Mouse (Mus musculus): ENCODE results near the gene Rasgrp2. TPM values are rescaled to one million over a fixed set of nuclear protein-coding genes. Genes with fewer than 3 reads are reported as not detected.

Rasgrp2 gene
- total RNA-seq, 1 experiment: 81.7 TPM

DNA sequence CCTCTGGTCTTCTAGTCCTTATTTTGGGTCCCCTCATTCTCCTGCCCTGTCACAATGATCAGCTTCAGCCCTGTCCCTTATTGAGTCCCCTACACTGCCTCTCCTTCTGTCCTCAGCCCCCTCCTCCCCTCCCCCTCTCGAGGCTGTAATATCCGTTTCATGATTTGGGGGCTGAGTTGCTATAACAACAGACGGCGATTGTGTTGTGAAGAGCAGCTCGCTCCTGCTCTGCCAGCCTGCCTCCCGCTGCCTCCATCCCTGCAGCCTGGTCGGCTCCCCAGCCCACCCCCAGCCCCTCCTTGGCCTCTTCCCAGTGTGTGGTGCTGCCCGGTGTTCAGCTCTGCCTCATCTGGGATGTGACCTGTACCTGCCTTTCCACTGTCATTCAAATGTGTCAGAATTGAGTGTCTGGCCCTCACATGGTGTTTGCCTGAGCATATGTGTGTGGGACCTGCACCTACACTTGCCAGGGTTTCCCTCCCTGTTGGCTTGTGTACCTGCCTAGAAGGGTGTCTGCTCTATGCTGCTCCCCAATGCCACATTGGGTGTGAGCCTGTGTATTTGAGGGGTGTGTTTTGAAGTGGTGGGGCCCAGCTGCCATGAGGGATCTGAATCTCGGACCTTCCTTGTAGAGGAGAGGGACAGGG is 17.1 kb downstream of the Rasgrp2 start:
- H3K9ac ChIP-seq (ENCODE audit: insufficient read depth, low read depth, low read length, poor library complexity, severe bottlenecking): peak overlapping the region; percentile 51; the same call in 1 of the 2 replicates
- in situ Hi-C loops (cut with MboI; ENCODE audit: low sequenced_read_pairs in 2 of 2, unreplicated experiment in 2 of 2): no loop called here
- DNase-seq (ENCODE audit: low read depth, low spot score): no peak
- no peaks in the 10 kb centered on the region for H3K9me3 ChIP-seq (ENCODE audit: control insufficient read depth, insufficient read depth, low read depth, low read length)
- H3K4me3 ChIP-seq (ENCODE audit: insufficient read depth in 1 of 2, low read depth in 1 of 2, low read length in 2 of 2, poor library complexity in 1 of 2, severe bottlenecking in 1 of 2): peak overlapping the region; percentile 7 to 14; a peak in 2 of 4 replicates
- peak overlapping the region; percentile 80 for H3K27ac ChIP-seq (ENCODE audit: insufficient read depth, low read depth, low read length, poor library complexity, severe bottlenecking)
- H3K4me1 ChIP-seq (ENCODE audit: control insufficient read depth in 2 of 2, insufficient read depth in 2 of 2, low read length in 2 of 2, poor library complexity in 1 of 2): peaks cover 15 to 41% of the 10 kb centered on the region in 2 experiments
- TF ChIP-seq ZC3H11A (IDR thresholded peaks at IDR 0.05; ENCODE audit: borderline replicate concordance, low read depth, low read length): no peak
- TF ChIP-seq MAFK (IDR thresholded peaks at IDR 0.05; ENCODE audit: insufficient read depth, low read depth, low read length): no peak
- peaks cover 2% of the 10 kb centered on the region; the same call in 1 of the 2 replicates for H3K36me3 ChIP-seq (ENCODE audit: control insufficient read depth, insufficient read depth, low read length, poor library complexity, severe bottlenecking)

DNA sequence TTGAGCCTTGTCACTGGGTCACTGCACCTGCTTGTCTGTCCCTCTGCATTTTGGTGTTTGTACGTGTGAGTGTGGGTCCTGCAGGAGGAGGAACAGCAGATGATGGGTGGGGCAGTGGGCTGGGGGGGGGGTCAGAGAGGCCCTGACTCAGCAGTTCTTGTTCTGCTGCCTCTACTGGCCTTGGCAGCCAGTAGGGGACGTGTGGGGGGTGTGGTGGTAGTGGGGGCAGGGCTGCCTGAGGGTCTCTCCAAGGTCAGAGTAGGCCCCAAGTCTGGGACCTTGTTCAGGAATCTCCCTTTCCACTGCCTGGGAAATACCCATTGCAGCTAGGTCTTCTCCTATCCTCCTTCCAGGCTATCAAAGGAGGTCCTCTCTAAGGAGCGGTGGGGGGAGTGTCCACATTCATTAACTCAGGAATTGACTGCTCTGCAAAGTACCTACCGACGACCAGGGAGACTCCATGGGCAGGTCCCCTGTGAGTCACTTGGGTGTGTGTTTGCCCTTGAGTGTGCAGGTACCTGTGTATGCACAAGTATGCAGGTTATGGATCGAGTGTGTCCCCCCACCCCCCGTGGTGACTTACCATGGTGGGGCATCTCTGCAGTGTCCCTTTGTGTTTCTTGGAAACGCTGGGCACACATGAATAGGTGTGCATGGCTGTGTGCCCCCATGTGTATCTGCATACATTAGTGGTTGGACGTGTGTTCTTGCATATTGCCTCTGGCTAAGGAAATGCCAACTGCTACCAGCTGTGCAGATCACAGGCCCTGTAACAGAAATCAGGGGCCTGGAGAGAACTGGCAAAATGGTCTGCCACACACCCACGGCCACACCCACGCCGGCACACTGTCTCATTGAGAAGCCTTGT is 18.0 kb downstream of the Rasgrp2 start:
- Histone ChIP-seq H3K4me3 (ENCODE audit: insufficient read depth in 1 of 2, low read depth in 1 of 2, low read length in 2 of 2, poor library complexity in 1 of 2, severe bottlenecking in 1 of 2) (peak overlapping the region; percentile 7 to 14; a peak in 2 of 4 replicates), H3K9me3 (ENCODE audit: control insufficient read depth, insufficient read depth, low read depth, low read length) (no peaks in the 10 kb centered on the region), H3K27ac (ENCODE audit: insufficient read depth, low read depth, low read length, poor library complexity, severe bottlenecking) (peak overlapping the region; percentile 80), H3K9ac (ENCODE audit: insufficient read depth, low read depth, low read length, poor library complexity, severe bottlenecking) (peak overlapping the region; percentile 47; the same call in 1 of the 2 replicates), H3K36me3 (ENCODE audit: control insufficient read depth, insufficient read depth, low read length, poor library complexity, severe bottlenecking) (peaks cover 2% of the 10 kb centered on the region; the same call in 1 of the 2 replicates), H3K4me1 (ENCODE audit: control insufficient read depth in 2 of 2, insufficient read depth in 2 of 2, low read length in 2 of 2, poor library complexity in 1 of 2) (peaks cover 13 to 38% of the 10 kb centered on the region in 2 experiments)
- TF ChIP-seq MAFK (IDR thresholded peaks at IDR 0.05; ENCODE audit: insufficient read depth, low read depth, low read length): peak; percentile 91
- TF ChIP-seq HCFC1 (IDR thresholded peaks at IDR 0.05; ENCODE audit: borderline replicate concordance, insufficient read depth, low read length): no peak
- no peak for TF ChIP-seq CHD2 (IDR thresholded peaks at IDR 0.05; ENCODE audit: low read depth, low read length)
- TF ChIP-seq ZNF384 (IDR thresholded peaks at IDR 0.05; ENCODE audit: low read depth, low read length): no peak
- no peak for TF ChIP-seq ZC3H11A (IDR thresholded peaks at IDR 0.05; ENCODE audit: borderline replicate concordance, low read depth, low read length)
- DNase-seq (ENCODE audit: low read depth, low spot score): no peak
- in situ Hi-C loops (cut with MboI; ENCODE audit: low sequenced_read_pairs in 2 of 2, unreplicated experiment in 2 of 2): no loop called here

DNA sequence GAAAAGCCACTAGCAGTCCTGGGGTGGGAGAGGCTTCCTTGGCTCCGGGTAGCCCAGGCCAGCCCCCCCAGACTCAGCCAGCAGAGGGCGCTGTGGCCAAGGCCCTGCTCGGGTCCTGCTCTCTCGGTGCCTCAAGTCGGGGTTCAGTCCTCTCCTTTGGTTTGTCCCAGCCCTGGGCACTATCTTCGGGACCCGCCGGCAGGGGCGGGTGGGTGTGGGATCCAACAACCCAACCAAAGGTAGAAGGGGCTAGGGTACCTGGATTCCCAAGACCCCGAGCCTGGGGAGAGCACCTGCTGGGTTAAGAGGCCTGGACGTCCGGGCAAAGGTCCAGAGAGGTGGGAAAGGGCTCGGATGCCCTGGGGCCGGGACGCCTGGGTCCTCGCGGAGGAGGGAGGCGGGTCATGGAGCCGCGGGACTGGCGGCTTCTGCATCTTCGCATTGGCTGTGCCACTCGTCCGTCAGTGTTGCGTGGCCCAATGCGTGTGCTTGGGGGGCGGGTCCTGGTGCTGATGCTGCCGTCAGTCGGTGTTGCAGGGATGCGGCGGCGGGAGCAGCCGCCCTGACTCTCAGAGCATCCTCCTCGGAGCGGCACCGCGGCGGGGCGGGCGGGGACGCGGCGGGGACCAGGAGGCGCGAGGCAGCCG is 19.2 kb downstream of the Rasgrp2 start, which contains the start of gene Nrxn2:
Gene Nrxn2, plus strand, starts transcription at position 499 of the 647 bp plus-strand sequence.
- H3K9ac ChIP-seq (ENCODE audit: insufficient read depth, low read depth, low read length, poor library complexity, severe bottlenecking): peak within 1 kb of the TSS; percentile 62; the same call in 1 of the 2 replicates
- TF ChIP-seq MAFK (IDR thresholded peaks at IDR 0.05; ENCODE audit: insufficient read depth, low read depth, low read length) (0 out of 2 replicates have a peak, but pooled peaks have one; percentile 5), CHD2 (IDR thresholded peaks at IDR 0.05; ENCODE audit: low read depth, low read length) (peak; percentile 82), HCFC1 (IDR thresholded peaks at IDR 0.05; ENCODE audit: borderline replicate concordance, insufficient read depth, low read length) (0 out of 2 replicates have a peak, but pooled peaks have one; percentile 58), ZC3H11A (IDR thresholded peaks at IDR 0.05; ENCODE audit: borderline replicate concordance, low read depth, low read length) (0 out of 2 replicates have a peak, but pooled peaks have one; percentile 1), ZNF384 (IDR thresholded peaks at IDR 0.05; ENCODE audit: low read depth, low read length) (no peak)
- peaks cover 9 to 38% of the 10 kb centered on the region in 2 experiments; a peak in 3 of 4 replicates for H3K4me1 ChIP-seq (ENCODE audit: control insufficient read depth in 2 of 2, insufficient read depth in 2 of 2, low read length in 2 of 2, poor library complexity in 1 of 2)
- peak within 1 kb of the TSS; percentile 80; the same call in 1 of the 2 replicates for H3K27ac ChIP-seq (ENCODE audit: insufficient read depth, low read depth, low read length, poor library complexity, severe bottlenecking)
- no peaks in the 10 kb centered on the region for H3K9me3 ChIP-seq (ENCODE audit: control insufficient read depth, insufficient read depth, low read depth, low read length)
- peaks cover 2% of the 10 kb centered on the region; the same call in 1 of the 2 replicates for H3K36me3 ChIP-seq (ENCODE audit: control insufficient read depth, insufficient read depth, low read length, poor library complexity, severe bottlenecking)
- H3K4me3 ChIP-seq (ENCODE audit: insufficient read depth in 1 of 2, low read depth in 1 of 2, low read length in 2 of 2, poor library complexity in 1 of 2, severe bottlenecking in 1 of 2): peak within 1 kb of the TSS; percentile 63 to 98
- in situ Hi-C loops (cut with MboI; ENCODE audit: low sequenced_read_pairs in 2 of 2, unreplicated experiment in 2 of 2): no loop called here
- DNase-seq (ENCODE audit: low read depth, low spot score): peak; percentile 85

DNA sequence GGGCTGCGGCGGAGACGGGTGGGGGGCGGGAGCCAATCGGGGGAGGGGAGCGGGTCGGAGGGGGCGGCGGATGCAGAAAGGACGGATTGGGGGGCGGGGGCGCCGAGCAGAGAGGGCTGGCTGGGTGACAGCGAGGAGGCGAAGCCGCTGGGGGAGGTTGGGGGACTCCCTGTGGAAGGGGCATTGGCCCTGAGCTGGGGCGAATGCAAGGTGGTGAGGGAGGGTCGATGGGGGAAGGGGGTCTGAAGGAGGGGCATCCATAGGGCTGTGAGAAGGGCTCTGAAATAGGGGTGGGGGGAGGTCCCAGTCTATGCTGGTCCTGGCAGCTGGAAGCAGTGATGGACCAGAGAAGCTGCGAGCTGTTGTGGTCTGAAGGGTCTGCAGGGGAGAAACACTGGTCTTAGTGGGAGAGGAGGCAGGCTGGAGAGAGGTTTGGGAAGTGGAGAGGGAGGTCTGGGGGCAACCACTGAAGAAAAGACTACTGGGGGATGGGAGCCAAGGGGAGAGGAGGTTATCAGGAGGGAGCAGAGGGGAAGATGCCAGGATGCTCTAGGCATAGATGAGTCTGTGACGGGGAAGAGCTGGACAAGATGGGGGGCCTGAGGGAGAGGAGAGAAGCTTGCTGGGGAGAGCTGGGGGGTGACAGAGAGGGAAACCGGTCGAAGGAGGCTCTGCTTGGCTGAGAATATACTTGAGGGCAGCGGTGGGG is 20.0 kb downstream of the Rasgrp2 start:
- Histone ChIP-seq H3K4me3 (ENCODE audit: insufficient read depth in 1 of 2, low read depth in 1 of 2, low read length in 2 of 2, poor library complexity in 1 of 2, severe bottlenecking in 1 of 2) (peak overlapping the region in 1 of 2 experiments; percentile 63; a peak in 3 of 4 replicates), H3K4me1 (ENCODE audit: control insufficient read depth in 2 of 2, insufficient read depth in 2 of 2, low read length in 2 of 2, poor library complexity in 1 of 2) (peaks cover 8 to 36% of the 10 kb centered on the region in 2 experiments; a peak in 3 of 4 replicates), H3K27ac (ENCODE audit: insufficient read depth, low read depth, low read length, poor library complexity, severe bottlenecking) (no peak overlapping the region), H3K9me3 (ENCODE audit: control insufficient read depth, insufficient read depth, low read depth, low read length) (no peaks in the 10 kb centered on the region), H3K36me3 (ENCODE audit: control insufficient read depth, insufficient read depth, low read length, poor library complexity, severe bottlenecking) (peaks cover 2% of the 10 kb centered on the region; the same call in 1 of the 2 replicates), H3K9ac (ENCODE audit: insufficient read depth, low read depth, low read length, poor library complexity, severe bottlenecking) (no peak overlapping the region)
- in situ Hi-C loops (cut with MboI; ENCODE audit: low sequenced_read_pairs in 2 of 2, unreplicated experiment in 2 of 2): no loop called here
- no peak for TF ChIP-seq HCFC1 (IDR thresholded peaks at IDR 0.05; ENCODE audit: borderline replicate concordance, insufficient read depth, low read length)
- no peak for TF ChIP-seq CHD2 (IDR thresholded peaks at IDR 0.05; ENCODE audit: low read depth, low read length)
- no peak for TF ChIP-seq MAFK (IDR thresholded peaks at IDR 0.05; ENCODE audit: insufficient read depth, low read depth, low read length)
- no peak for TF ChIP-seq ZNF384 (IDR thresholded peaks at IDR 0.05; ENCODE audit: low read depth, low read length)
- TF ChIP-seq ZC3H11A (IDR thresholded peaks at IDR 0.05; ENCODE audit: borderline replicate concordance, low read depth, low read length): no peak
- DNase-seq (ENCODE audit: low read depth, low spot score): no peak
